ENCODE assay signal across 7 mouse cellular contexts in the genomic region with DNA sequence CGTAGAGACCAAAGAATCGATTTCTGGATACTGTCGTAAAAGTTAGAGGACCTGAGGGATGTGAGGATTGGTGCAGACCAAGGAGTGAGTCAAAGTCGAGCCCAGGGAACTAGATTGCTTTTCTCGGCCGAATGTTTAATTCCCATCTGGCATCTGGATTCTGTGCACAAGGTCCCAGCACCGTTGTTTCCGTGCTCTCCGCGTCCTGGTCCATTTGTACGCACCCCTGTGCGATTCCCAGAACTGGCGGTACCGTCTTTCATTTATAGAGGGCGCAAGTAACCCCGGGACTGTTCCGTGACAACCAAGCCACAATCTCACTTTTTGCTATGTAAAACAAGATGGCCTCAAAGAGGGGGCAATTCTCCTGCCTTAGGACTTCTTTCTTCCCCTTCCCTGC. TPM values are rescaled to one million over a fixed set of nuclear protein-coding genes. Genes with fewer than 3 reads are reported as not detected.
DNase-seq lines count a peak whose midpoint lies in the region; ATAC-seq and TF ChIP-seq lines count a peak whose summit lies in the region.

No protein-coding gene starts in this region.

- peak overlapping the region; percentile 78 for H3K4me3 ChIP-seq in gastrocnemius, adult 2 months
- H3K4me3 ChIP-seq in hindbrain, embryonic 16.5 days (ENCODE audit: low read length): peak overlapping the region; percentile 55

- ATAC-seq in hindbrain, embryonic 16.5 days: peak; percentile 73
- peak; percentile 56 for ATAC-seq in megakaryocyte, adult 5-6 weeks (ENCODE audit: poor library complexity, severe bottlenecking)

- no peaks in the 10 kb centered on the region for H3K9me3 ChIP-seq in hindbrain, embryonic 16.5 days (ENCODE audit: control insufficient read depth, low read length)

- intact Hi-C loops in gastrocnemius, adult 2 months (cut with DNase I): loop anchor here (5.0 to 10.0 kb wide), 3 partner anchors 307 to 1646 kb away; a partner anchor contains a TSS

- no peaks in the 10 kb centered on the region for H3K36me3 ChIP-seq in hindbrain, embryonic 16.5 days (ENCODE audit: control insufficient read depth, insufficient read depth, low read length)

- peak; percentile 61 for TF ChIP-seq CTCF in gastrocnemius, adult 2 months (IDR thresholded peaks at IDR 0.05)

- WGBS in hindbrain, embryonic 16.5 days: under 1% methylated on average over 17 of the region's 17 CpGs

- H3K4me1 ChIP-seq in hindbrain, embryonic 16.5 days (ENCODE audit: control insufficient read depth, insufficient read depth, low read depth, low read length): peaks cover 17% of the 10 kb centered on the region

- peak; percentile 91 for DNase-seq in ZHBTc4 (ENCODE audit: low read depth, low spot score)
- DNase-seq in cerebellum, postnatal 4 days (ENCODE audit: low spot score in 2 of 2): peak; percentile 42 to 69
- DNase-seq in gastrocnemius, adult 2 months: peak; percentile 81
- peak; percentile 64 to 70 for DNase-seq in left cerebral cortex, adult 8-10 months (ENCODE audit: low spot score in 2 of 2)
- peak; percentile 86 to 89 for DNase-seq in right cerebral cortex, postnatal 10 days (ENCODE audit: low spot score in 2 of 2)

- peak overlapping the region; percentile 80 for H3K4me2 ChIP-seq in hindbrain, embryonic 16.5 days (ENCODE audit: low read length)

- H3K27ac ChIP-seq in gastrocnemius, adult 2 months: peak overlapping the region; percentile 88
- peak overlapping the region; percentile 73 for H3K27ac ChIP-seq in hindbrain, embryonic 16.5 days (ENCODE audit: low read depth, low read length)

- peak overlapping the region; percentile 58 for H3K9ac ChIP-seq in hindbrain, embryonic 16.5 days (ENCODE audit: low read depth, low read length)

- H3K27me3 ChIP-seq in hindbrain, embryonic 16.5 days (replicated peaks; ENCODE audit: control insufficient read depth, insufficient read depth, low read length): no peaks in the 10 kb centered on the region

RNA-seq across cellular contexts. Expression of a gene that starts 7.1 kb away (rescaled TPM):
- total RNA-seq in gastrocnemius, adult 2 months (2021): 1 to 10 TPM; 3.6 to 3.9 TPM
- polyA plus RNA-seq in hindbrain, embryonic 16.5 days (2015; fragmentation: Nextera tagmentation; extraction: Ambion mirVana): 9.8 and 10.1 TPM in 2 replicates
- 1 to 10 TPM; 8.1 to 9.3 (median 8.6) TPM for total RNA-seq in left cerebral cortex, adult 8-10 months (2022)
- total RNA-seq in megakaryocyte, adult 5-6 weeks (2015): 5.1 and 5.2 TPM in 2 replicates
- 6.8 and 11.2 TPM in 2 replicates for total RNA-seq in megakaryocyte, adult 5-6 weeks (2017)

RNA-seq across cellular contexts. Expression of a gene that starts 35.0 kb away (rescaled TPM):
- total RNA-seq in gastrocnemius, adult 2 months (2021): not detected
- 0.09 and 0.20 TPM in 2 replicates for polyA plus RNA-seq in hindbrain, embryonic 16.5 days (2015; fragmentation: Nextera tagmentation; extraction: Ambion mirVana)
- total RNA-seq in left cerebral cortex, adult 8-10 months (2022): under 1 TPM in 2 of 4 experiments, not detected in 2; 0.09 to 0.13 TPM
- not detected in 2 replicates for total RNA-seq in megakaryocyte, adult 5-6 weeks (2015)
- not detected in 2 replicates for total RNA-seq in megakaryocyte, adult 5-6 weeks (2017)

RNA-seq across cellular contexts. Expression of a gene that starts 57.9 kb away (rescaled TPM):
- not detected for total RNA-seq in gastrocnemius, adult 2 months (2021)
- polyA plus RNA-seq in hindbrain, embryonic 16.5 days (2015; fragmentation: Nextera tagmentation; extraction: Ambion mirVana): 0.14 TPM in 1 of 2 replicates, not detected in the other
- total RNA-seq in left cerebral cortex, adult 8-10 months (2022): 1 to 10 TPM in 2 of 4 experiments, under 1 TPM in 2; 0.63 to 1.1 (median 0.99) TPM
- total RNA-seq in megakaryocyte, adult 5-6 weeks (2015): not detected in 2 replicates
- not detected in 2 replicates for total RNA-seq in megakaryocyte, adult 5-6 weeks (2017)

Comparison
In these comparisons a context has a peak if more than half of its experiments do, and no peak if none do; other contexts are left out.
1. Peak in every context shown above with its lines: DNase-seq, ATAC-seq, H3K4me3 ChIP-seq and H3K27ac ChIP-seq.